Mouse (Mus musculus) small intestine, adult 10 weeks (tissue): Measurements from ENCODE around the gene Olfr937. TPM values are rescaled to one million over a fixed set of nuclear protein-coding genes. Genes with fewer than 3 reads are reported as not detected.

Experiments
- polyA plus RNA-seq: library from polyadenylated mRNA; stranded (reverse); fragments of 350-450 nt; fragmentation: Illumina TruSeq; extraction: RNeasy Lipid Tissue Mini Kit (QIAGEN cat#74804); gene quantifications from one replicate; pipeline ENCODE4 v1.2.3, GENCODE M21; 2014; ENCODE audit warnings: low replicate concordance

Olfr937 gene
- polyA plus RNA-seq, result not detected

GRCm38 (mm10) chr9:39064851-39065250 is at the start of gene Olfr937:
Gene Olfr937, minus strand, starts transcription at chr9:39064951.

GRCm38 (mm10) chr9:39078787-39079186 is 14.0 kb upstream of the Olfr937 start, which contains the start of gene Olfr938:
Gene Olfr938, minus strand, starts transcription at chr9:39078887.

GRCm38 (mm10) chr9:39023277-39023676 is 41.5 kb downstream of the Olfr937 start, which contains the start of gene Olfr146:
Gene Olfr146, minus strand, starts transcription at chr9:39023377.

Other genes starting within 250 kb of the Olfr937 start
- not detected for gene Olfr923, start 238.4 kb downstream of the Olfr937 start, polyA plus RNA-seq
- gene Olfr924, start 220.5 kb downstream of the Olfr937 start, polyA plus RNA-seq, result not detected
- gene Olfr26, start 209.9 kb downstream of the Olfr937 start, polyA plus RNA-seq, result not detected
- not detected for gene Olfr926, start 187.8 kb downstream of the Olfr937 start, polyA plus RNA-seq
- not detected for gene Olfr930, start 135.1 kb downstream of the Olfr937 start, polyA plus RNA-seq
- gene Olfr933, start 92.6 kb downstream of the Olfr937 start, polyA plus RNA-seq, result not detected
- gene Olfr934, start 76.6 kb downstream of the Olfr937 start, polyA plus RNA-seq, result not detected
- not detected for gene Olfr935, start 65.3 kb downstream of the Olfr937 start, polyA plus RNA-seq
- not detected for gene Olfr146, start 41.6 kb downstream of the Olfr937 start, polyA plus RNA-seq
- not detected for gene Olfr938, start 13.9 kb upstream of the Olfr937 start, polyA plus RNA-seq
- not detected for gene Olfr27, start 63.2 kb upstream of the Olfr937 start, polyA plus RNA-seq
- not detected for gene Olfr943, start 101.4 kb upstream of the Olfr937 start, polyA plus RNA-seq
- gene Olfr944, start 137.0 kb upstream of the Olfr937 start, polyA plus RNA-seq, result not detected
- not detected for gene Olfr1537, start 185.0 kb upstream of the Olfr937 start, polyA plus RNA-seq
- gene Olfr945, start 211.9 kb upstream of the Olfr937 start, polyA plus RNA-seq, result not detected